Mouse (Mus musculus): ENCODE results near the gene Zfp1.

Zfp1 gene

DNA sequence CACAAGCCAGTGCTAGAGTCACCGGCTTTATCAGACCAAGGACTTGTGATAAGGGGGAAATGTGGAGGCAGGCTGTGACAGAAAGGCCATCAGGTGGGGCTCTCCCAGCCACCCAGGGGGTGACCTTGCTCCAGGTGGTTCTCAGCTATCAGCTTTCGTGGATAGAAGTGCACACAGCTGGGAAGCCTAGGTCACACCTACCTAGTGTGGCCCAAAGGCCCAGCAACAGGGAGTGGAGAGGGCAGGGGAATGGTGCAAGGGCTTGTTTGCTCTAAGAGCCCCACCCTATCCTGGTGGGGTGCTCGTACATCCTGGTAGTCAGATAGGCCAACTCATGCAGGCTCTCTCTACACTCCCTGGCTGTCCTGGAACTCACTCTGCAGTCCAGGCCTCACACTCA lies 62.0 kb downstream of the Zfp1 start:
- DNase-seq (ENCODE audit: low read depth, low spot score) = no peak
- Histone ChIP-seq H3K27me3 (ENCODE audit: control insufficient read depth, insufficient read depth, low read length, poor library complexity, severe bottlenecking) (no peaks in the 10 kb centered on the region; the same call in 1 of the 2 replicates), H3K36me3 (ENCODE audit: control insufficient read depth, insufficient read depth, low read length, poor library complexity, severe bottlenecking) (no peaks in the 10 kb centered on the region)

DNA sequence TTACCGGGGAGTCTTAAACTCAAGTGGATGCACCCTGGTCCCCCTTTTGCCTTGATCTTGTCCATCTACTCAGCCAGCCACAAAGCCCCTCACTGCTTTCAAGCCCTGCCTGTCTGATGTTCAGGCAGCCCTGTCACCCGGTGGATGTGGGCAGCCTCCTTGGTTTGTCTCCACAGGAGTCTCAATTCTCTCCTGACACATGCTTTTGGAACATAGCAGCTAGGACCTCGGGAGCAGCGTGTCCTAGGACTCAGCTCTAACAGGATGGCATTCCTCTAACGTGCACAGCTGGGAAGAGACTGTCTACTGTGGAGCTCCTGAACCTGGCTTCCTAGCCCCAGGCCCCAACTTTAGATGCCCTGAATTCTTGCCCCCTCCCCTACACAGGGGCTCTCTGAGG lies 62.5 kb downstream of the Zfp1 start:
- DNase-seq (ENCODE audit: low read depth, low spot score) = no peak
- H3K27me3 ChIP-seq (ENCODE audit: control insufficient read depth, insufficient read depth, low read length, poor library complexity, severe bottlenecking) = no peaks in the 10 kb centered on the region; the same call in 1 of the 2 replicates
- H3K36me3 ChIP-seq (ENCODE audit: control insufficient read depth, insufficient read depth, low read length, poor library complexity, severe bottlenecking) = no peaks in the 10 kb centered on the region

DNA sequence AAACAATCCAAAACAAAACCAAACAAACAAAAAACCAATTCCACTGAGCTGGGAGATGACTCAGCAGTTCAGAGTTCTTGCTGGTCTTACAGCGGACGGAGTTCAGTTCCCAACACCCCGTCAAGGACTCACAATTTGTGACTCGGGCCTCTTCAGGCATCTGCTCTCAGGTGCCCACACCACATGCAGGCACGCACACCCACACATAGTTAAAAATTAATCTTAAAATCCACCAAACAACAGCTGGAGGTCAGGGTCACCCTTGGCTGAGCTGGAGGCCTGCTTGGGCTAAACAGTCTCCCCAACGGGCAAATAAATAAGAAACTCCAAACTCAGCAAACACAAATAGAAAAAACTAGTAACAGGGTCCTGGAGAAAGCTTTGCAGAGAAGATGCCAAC lies 65.1 kb downstream of the Zfp1 start:
- DNase-seq (ENCODE audit: low read depth, low spot score) = no peak
- no peaks in the 10 kb centered on the region; the same call in 1 of the 2 replicates for H3K27me3 ChIP-seq (ENCODE audit: control insufficient read depth, insufficient read depth, low read length, poor library complexity, severe bottlenecking)
- H3K36me3 ChIP-seq (ENCODE audit: control insufficient read depth, insufficient read depth, low read length, poor library complexity, severe bottlenecking) = no peaks in the 10 kb centered on the region

DNA sequence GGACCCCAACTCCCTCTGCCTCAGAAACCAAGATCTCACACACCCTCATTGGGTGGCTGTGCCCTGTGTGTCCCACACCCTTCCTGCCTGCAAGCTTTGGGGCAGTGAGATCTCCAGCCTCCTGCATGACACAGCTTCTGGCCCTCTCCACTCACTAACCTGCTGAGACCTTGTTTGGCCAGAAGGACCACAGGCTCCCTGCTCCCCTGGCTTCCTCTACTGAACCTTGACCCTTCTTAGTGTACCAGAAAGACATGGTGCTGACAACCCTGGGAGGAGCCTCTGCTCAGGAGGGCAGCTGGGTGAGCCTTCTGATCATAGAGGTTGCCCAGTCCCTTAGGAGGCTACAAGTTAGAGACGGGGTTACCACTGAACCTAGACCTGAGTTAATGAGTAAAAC lies 66.0 kb downstream of the Zfp1 start:
- DNase-seq (ENCODE audit: low read depth, low spot score) = no peak
- H3K36me3 ChIP-seq (ENCODE audit: control insufficient read depth, insufficient read depth, low read length, poor library complexity, severe bottlenecking) = no peaks in the 10 kb centered on the region
- no peaks in the 10 kb centered on the region; the same call in 1 of the 2 replicates for H3K27me3 ChIP-seq (ENCODE audit: control insufficient read depth, insufficient read depth, low read length, poor library complexity, severe bottlenecking)

DNA sequence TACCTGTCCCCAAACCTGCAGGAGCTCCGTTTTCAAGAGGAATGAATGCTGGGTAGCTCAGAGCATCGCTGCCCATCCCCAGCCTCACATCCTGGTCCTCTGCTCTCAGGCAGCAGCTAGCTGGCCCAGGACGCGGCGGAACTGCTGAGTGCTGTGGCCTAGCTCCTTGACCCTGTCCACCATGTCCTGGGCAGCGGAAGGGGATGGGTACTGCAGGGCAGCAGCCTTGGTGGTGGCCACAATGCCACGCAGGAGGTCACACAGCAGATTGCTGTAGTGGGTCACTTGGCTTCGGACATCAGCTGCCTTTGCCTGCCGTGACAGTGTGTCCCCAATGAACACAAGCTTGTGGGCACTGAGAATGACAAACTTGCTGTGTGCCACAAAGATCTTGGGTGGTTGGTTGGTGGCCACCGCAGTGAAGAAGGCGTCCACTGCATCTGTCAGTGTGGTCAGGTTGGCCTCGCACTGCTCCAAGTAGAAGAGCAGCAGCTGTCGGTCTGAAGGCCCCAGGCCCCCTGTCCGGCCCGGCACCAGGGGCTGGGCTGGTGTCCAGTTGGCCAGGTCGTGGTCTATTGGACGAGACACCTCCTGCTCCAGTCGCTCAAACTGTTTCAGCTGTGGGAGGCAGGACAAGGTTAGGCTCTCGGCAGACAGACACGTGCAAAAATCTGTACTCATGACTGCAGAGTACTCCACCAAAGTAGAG lies 67.7 kb downstream of the Zfp1 start:
- H3K27me3 ChIP-seq (ENCODE audit: control insufficient read depth, insufficient read depth, low read length, poor library complexity, severe bottlenecking) = no peaks in the 10 kb centered on the region; the same call in 1 of the 2 replicates
- no peaks in the 10 kb centered on the region for H3K36me3 ChIP-seq (ENCODE audit: control insufficient read depth, insufficient read depth, low read length, poor library complexity, severe bottlenecking)
- no peak for DNase-seq (ENCODE audit: low read depth, low spot score)

DNA sequence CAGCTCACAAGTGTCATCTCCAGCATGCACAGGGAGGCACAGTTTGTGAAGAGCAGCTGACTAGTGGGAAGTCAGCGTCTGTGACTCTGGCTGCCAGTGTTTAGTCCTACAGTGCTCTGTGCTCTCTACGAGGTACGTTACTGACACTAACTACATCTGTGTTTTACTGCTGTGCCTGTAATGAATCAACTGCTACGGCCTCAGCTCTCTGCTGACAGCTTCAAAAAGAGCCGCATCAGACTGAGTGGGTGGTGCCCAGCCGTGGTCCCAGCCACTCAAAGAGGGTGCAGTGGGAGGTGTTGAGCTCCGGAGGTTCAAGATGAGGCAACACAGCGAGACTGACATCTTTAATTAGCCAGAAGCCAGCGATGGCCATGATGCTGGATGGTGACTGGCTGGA lies 68.9 kb downstream of the Zfp1 start:
- Histone ChIP-seq H3K36me3 (ENCODE audit: control insufficient read depth, insufficient read depth, low read length, poor library complexity, severe bottlenecking) (no peaks in the 10 kb centered on the region), H3K27me3 (ENCODE audit: control insufficient read depth, insufficient read depth, low read length, poor library complexity, severe bottlenecking) (no peaks in the 10 kb centered on the region; the same call in 1 of the 2 replicates)
- no peak for DNase-seq (ENCODE audit: low read depth, low spot score)

DNA sequence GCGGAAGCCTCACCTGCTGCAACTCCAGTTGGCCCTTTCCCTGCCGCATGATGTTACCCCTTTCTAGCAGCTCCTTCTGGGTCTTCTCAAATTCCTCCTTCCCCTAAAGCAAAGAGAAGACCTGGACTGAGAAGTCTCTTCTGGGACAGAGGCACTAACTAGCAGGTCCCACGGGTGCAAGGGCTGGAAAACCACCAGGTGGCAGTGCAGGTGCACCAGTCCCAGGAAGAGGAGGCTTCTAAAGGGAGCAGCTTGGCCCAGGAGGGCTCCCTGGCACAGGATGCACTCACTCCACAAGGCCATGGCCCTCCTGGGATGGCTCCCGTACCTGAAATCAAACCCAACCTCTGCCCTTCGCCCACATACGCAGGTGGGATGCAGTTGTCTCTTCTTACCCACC lies 69.4 kb downstream of the Zfp1 start:
- H3K27me3 ChIP-seq (ENCODE audit: control insufficient read depth, insufficient read depth, low read length, poor library complexity, severe bottlenecking) = no peaks in the 10 kb centered on the region; the same call in 1 of the 2 replicates
- no peaks in the 10 kb centered on the region for H3K36me3 ChIP-seq (ENCODE audit: control insufficient read depth, insufficient read depth, low read length, poor library complexity, severe bottlenecking)
- DNase-seq (ENCODE audit: low read depth, low spot score) = peak; percentile 72

DNA sequence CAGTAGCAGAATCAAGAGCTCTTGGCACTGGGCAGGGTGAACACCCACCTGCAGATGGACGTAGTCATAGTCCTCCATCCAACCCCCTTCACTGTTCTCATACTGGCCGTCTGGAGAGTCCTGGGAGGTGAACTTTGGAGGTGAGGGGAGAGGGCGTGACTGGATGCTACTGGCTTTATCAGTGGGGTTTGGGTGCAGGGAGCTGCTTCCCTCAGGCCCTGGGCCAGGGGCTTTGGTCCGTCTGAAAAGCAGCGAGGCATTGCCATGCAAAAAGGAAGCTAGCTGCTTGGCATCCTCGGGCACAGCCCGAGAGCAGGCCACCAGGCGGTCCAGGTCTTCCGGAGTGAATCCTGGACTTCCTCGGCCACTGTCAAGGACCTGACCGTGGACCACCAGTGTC lies 70.1 kb downstream of the Zfp1 start:
- DNase-seq (ENCODE audit: low read depth, low spot score) = no peak

DNA sequence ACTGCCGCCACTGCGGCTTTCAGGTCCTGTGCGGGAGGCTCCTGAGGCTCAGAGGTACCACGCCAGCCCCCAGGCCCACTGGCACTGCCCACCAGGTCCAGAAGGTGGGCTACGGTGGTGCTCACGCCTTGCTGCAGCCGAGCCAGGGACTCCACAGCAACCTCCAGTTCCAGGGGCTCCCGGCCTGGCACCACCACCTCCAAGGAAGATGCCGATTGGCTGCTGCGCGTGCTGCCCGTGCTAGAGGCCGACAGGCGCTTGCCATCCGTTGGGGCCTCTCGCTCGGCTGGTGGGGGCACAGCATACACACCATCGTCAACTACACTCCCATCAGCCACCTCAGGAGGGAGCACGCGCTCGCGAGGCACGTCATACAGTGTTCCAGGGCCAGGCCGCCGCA lies 70.6 kb downstream of the Zfp1 start:
- no peaks in the 10 kb centered on the region for H3K27me3 ChIP-seq (ENCODE audit: control insufficient read depth, insufficient read depth, low read length, poor library complexity, severe bottlenecking)
- DNase-seq (ENCODE audit: low read depth, low spot score) = no peak
- H3K36me3 ChIP-seq (ENCODE audit: control insufficient read depth, insufficient read depth, low read length, poor library complexity, severe bottlenecking) = no peaks in the 10 kb centered on the region

More for the DNA sequence above, 70.1 kb downstream of the Zfp1 start:
- no peaks in the 10 kb centered on the region; the same call in 1 of the 2 replicates for H3K27me3 ChIP-seq (ENCODE audit: control insufficient read depth, insufficient read depth, low read length, poor library complexity, severe bottlenecking)
- no peaks in the 10 kb centered on the region for H3K36me3 ChIP-seq (ENCODE audit: control insufficient read depth, insufficient read depth, low read length, poor library complexity, severe bottlenecking)

DNA sequence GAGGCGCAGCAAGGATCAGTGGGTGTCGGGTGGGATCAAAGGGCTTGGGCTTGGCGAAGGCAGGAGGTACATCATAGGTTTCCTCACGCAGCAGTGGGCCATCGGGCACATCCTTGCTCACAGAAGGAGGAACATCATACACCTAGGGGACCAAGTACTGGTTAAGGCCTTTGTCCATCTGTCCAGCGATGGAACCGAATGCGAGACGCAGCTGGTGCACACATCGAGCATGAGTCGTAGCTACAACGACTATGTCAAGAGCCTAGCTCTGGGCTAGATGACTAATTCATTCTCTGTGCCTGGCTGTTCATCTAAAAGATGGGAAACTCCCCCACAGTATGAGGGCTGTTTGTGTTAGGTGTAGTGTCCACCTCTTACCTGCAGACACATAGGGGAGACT lies 71.1 kb downstream of the Zfp1 start:
- DNase-seq (ENCODE audit: low read depth, low spot score) = no peak
- Histone ChIP-seq H3K36me3 (ENCODE audit: control insufficient read depth, insufficient read depth, low read length, poor library complexity, severe bottlenecking) (no peaks in the 10 kb centered on the region), H3K27me3 (ENCODE audit: control insufficient read depth, insufficient read depth, low read length, poor library complexity, severe bottlenecking) (no peaks in the 10 kb centered on the region)

DNA sequence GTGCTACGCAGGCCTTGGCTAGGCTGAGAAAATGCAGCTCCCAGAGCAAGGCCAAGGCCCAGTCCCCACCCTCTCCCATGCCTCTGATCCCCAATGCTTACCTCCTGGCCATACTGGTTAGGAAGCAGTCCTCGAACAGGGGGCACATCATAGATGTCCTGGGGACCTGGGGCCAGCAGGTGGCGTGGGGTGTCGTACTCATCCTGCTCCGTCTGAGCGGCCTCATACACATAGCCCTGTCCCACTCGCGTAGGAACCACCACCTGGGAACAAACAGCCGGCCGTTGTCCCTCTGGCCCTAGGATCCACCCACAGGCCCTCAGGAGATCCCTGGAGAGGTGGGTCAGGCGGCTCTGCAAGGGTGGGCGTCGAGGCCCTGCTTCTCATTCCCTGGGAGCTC lies 72.3 kb downstream of the Zfp1 start:
- Histone ChIP-seq H3K27me3 (ENCODE audit: control insufficient read depth, insufficient read depth, low read length, poor library complexity, severe bottlenecking) (no peaks in the 10 kb centered on the region), H3K36me3 (ENCODE audit: control insufficient read depth, insufficient read depth, low read length, poor library complexity, severe bottlenecking) (no peaks in the 10 kb centered on the region)
- DNase-seq (ENCODE audit: low read depth, low spot score) = no peak

DNA sequence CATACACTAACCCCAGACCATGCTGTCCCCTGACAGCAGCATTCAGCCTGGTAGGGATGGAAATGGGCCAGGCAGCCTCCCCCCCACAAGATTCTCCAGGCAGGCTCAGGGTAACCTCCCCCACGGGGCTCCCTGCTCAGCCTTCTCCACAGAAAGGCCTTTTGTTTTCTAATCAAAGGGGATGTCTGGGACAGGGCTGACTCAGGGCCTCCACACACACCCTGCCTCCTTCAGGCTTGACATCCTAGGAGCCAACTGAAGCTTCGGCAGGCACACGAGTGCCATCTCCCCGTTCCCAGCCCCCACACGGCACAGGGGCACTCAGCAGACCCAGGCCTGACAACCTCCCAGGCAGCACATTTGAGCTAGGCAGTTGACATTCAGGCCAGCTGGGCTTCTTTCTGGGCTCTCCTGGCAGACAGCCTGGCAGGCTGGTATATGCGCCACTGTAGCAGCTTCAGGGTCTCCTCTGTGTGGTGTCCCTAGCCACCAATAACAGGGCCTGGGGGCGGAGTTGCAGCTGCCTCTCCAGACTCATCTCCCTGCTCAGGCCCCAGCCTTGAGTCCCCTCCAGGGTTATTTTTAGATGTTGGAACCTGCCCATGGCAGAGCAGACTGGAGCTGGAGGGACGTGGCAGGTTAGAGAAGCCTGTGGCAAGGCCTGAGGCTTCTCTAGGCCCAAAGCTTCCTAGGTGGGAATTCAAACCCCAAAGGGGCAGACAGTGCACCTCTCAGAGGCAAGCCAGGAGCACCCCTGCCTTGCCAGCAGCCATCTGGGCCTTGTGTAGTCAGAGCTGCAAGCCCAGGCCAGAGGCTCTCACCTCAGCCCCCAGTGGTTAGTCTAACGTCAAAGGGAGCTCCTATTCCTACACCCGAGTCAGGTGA lies 73.6 kb downstream of the Zfp1 start:
- H3K36me3 ChIP-seq (ENCODE audit: control insufficient read depth, insufficient read depth, low read length, poor library complexity, severe bottlenecking) = no peaks in the 10 kb centered on the region
- no peaks in the 10 kb centered on the region for H3K27me3 ChIP-seq (ENCODE audit: control insufficient read depth, insufficient read depth, low read length, poor library complexity, severe bottlenecking)
- no peak for DNase-seq (ENCODE audit: low read depth, low spot score)

DNA sequence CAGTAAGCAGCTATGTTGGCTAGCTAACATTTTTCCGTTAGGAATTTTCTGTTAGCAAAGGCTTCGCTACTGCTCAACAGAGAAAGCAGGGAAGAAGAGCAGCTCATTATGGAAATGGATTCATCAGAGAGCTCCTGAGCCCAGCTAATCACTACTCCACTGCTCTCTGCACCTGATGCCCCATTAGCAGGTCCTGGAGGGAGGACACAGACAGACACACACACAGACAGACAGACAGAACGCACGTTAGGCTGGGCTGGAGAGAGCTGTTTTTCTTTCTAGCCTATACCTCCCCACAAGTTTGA lies 74.2 kb downstream of the Zfp1 start:
- H3K36me3 ChIP-seq (ENCODE audit: control insufficient read depth, insufficient read depth, low read length, poor library complexity, severe bottlenecking) = no peaks in the 10 kb centered on the region
- no peaks in the 10 kb centered on the region for H3K27me3 ChIP-seq (ENCODE audit: control insufficient read depth, insufficient read depth, low read length, poor library complexity, severe bottlenecking)
- no peak for DNase-seq (ENCODE audit: low read depth, low spot score)

DNA sequence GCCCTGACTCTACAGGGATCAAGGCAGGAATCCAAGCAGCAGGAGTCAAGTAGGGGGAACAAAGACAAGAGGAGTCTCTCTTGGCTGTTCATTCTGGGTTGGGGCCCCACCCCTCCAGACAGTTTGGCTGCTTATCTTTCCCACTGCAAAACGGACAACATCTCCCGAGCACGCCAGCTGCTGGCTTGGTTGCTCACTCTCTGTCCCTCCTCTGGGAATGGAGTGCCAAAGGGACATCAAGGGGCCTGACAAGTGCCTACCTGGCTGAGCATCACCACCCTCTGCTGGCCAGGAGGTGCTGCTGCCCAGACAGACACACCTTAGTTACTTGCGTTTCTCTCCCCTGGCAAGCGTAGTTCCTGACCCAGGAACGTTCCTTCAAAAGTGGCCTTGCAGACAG lies 74.7 kb downstream of the Zfp1 start:
- no peak for DNase-seq (ENCODE audit: low read depth, low spot score)
- Histone ChIP-seq H3K36me3 (ENCODE audit: control insufficient read depth, insufficient read depth, low read length, poor library complexity, severe bottlenecking) (no peaks in the 10 kb centered on the region), H3K27me3 (ENCODE audit: control insufficient read depth, insufficient read depth, low read length, poor library complexity, severe bottlenecking) (no peaks in the 10 kb centered on the region)

DNA sequence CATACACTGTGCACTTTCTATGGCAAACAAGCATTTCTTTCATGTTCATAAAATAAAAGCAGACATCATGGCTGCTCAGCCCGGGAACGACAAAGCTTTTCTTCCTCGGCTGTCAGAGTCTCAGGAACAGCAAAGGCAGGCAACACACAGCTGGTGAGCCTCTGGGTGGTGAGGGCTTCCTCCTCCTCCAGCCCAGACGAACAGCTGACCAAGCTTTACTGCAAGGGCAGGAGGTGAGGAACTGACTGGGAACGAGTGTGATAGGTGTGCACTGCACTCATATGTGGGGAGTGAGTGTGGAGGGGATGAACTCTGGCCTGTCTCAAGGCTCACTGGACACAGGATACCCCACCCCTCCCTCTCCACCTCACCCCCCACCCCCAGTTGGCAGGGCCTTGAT lies 75.7 kb downstream of the Zfp1 start:
- Histone ChIP-seq H3K27me3 (ENCODE audit: control insufficient read depth, insufficient read depth, low read length, poor library complexity, severe bottlenecking) (no peaks in the 10 kb centered on the region), H3K36me3 (ENCODE audit: control insufficient read depth, insufficient read depth, low read length, poor library complexity, severe bottlenecking) (no peaks in the 10 kb centered on the region)
- DNase-seq (ENCODE audit: low read depth, low spot score) = no peak

All from splenic B cell, adult 2 months (primary cell).